ENCODE assay signal across 15 mouse cellular contexts in genomic region chr2:97768850-97769249, GRCm38 (mm10).
"Had no signal": no experiment of that assay in that cellular context is flagged by ENCODE, and none has a peak within 500 bp of the region (broad histone marks: within the 10 kb centered on the region; RNA-seq: fewer than 3 reads in every experiment).

No protein-coding gene starts in this region.

- H3K4me3 ChIP-seq: layer of hippocampus, adult 2 months; liver, embryonic 13.5 days; midbrain, embryonic 12.5 days; midbrain, embryonic 15.5 days; neural tube, embryonic 12.5 days; neural tube, embryonic 15.5 days had no signal

- H3K4me1 ChIP-seq: liver, embryonic 13.5 days; midbrain, embryonic 12.5 days; midbrain, embryonic 15.5 days; neural tube, embryonic 12.5 days; neural tube, embryonic 15.5 days had no signal

- H3K9me3 ChIP-seq: liver, embryonic 13.5 days; midbrain, embryonic 12.5 days; midbrain, embryonic 15.5 days; neural tube, embryonic 12.5 days; neural tube, embryonic 15.5 days had no signal

- H3K27ac ChIP-seq: kidney, postnatal 0 days; layer of hippocampus, adult 2 months; liver, embryonic 13.5 days; macrophage; midbrain, embryonic 12.5 days; midbrain, embryonic 15.5 days; neural tube, embryonic 12.5 days; neural tube, embryonic 15.5 days had no signal

- H3K27me3 ChIP-seq: liver, embryonic 13.5 days; midbrain, embryonic 12.5 days; midbrain, embryonic 15.5 days; neural tube, embryonic 12.5 days; neural tube, embryonic 15.5 days had no signal

- ATAC-seq: intestine, postnatal 0 days; lung, postnatal 0 days; midbrain, embryonic 15.5 days had no signal

- H3K9ac ChIP-seq: liver, embryonic 13.5 days; lung, embryonic 14.5 days; midbrain, embryonic 12.5 days; midbrain, embryonic 15.5 days; neural tube, embryonic 12.5 days; neural tube, embryonic 15.5 days had no signal

- DNase-seq: kidney, adult 2 months; kidney, postnatal 25 days; layer of hippocampus, adult 9-11 months; liver, embryonic 13.5 days; lung, embryonic 14.5 days; thymus, postnatal 25 days had no signal

- H3K4me2 ChIP-seq: liver, embryonic 13.5 days; lung, embryonic 14.5 days; midbrain, embryonic 12.5 days; midbrain, embryonic 15.5 days; neural tube, embryonic 12.5 days; neural tube, embryonic 15.5 days had no signal

- H3K36me3 ChIP-seq: liver, embryonic 13.5 days; midbrain, embryonic 12.5 days; midbrain, embryonic 15.5 days; neural tube, embryonic 12.5 days; neural tube, embryonic 15.5 days had no signal
